Mouse (Mus musculus): ENCODE measurements around the gene Lhfpl4. TPM values are rescaled to one million over a fixed set of nuclear protein-coding genes. Genes with fewer than 3 reads are reported as not detected.

Gene Lhfpl4
- polyA plus RNA-seq, 1 experiment from 2014 or later = 1.0 TPM

Other genes with a start within 250 kb of the Lhfpl4 start
- gene Srgap3, start 248.1 kb downstream of the Lhfpl4 start, polyA plus RNA-seq (2014; fragmentation: Nextera tagmentation; extraction: Ambion mirVana) = 2.3 and 3.5 TPM in 2 replicates
- gene Thumpd3, start 149.2 kb downstream of the Lhfpl4 start, polyA plus RNA-seq (2014; fragmentation: Nextera tagmentation; extraction: Ambion mirVana) = 70.5 and 72.5 TPM in 2 replicates
- gene Setd5, start 118.0 kb downstream of the Lhfpl4 start, polyA plus RNA-seq (2014; fragmentation: Nextera tagmentation; extraction: Ambion mirVana) = 56.8 and 58.6 TPM in 2 replicates
- 29.9 and 30.7 TPM in 2 replicates for gene Mtmr14, start 42.5 kb upstream of the Lhfpl4 start, polyA plus RNA-seq (2014; fragmentation: Nextera tagmentation; extraction: Ambion mirVana)
- 0.07 TPM in 1 of 2 replicates, not detected in the other for gene Cpne9, start 86.9 kb upstream of the Lhfpl4 start, polyA plus RNA-seq (2014; fragmentation: Nextera tagmentation; extraction: Ambion mirVana)
- gene Brpf1, start 111.8 kb upstream of the Lhfpl4 start, polyA plus RNA-seq (2014; fragmentation: Nextera tagmentation; extraction: Ambion mirVana) = 22.0 and 23.3 TPM in 2 replicates
- gene Ogg1, start 131.6 kb upstream of the Lhfpl4 start, polyA plus RNA-seq (2014; fragmentation: Nextera tagmentation; extraction: Ambion mirVana) = 12.7 and 15.1 TPM in 2 replicates
- 48.5 and 49.1 TPM in 2 replicates for gene Camk1, start 148.6 kb upstream of the Lhfpl4 start, polyA plus RNA-seq (2014; fragmentation: Nextera tagmentation; extraction: Ambion mirVana)
- gene Tada3, start 182.5 kb upstream of the Lhfpl4 start, polyA plus RNA-seq (2014; fragmentation: Nextera tagmentation; extraction: Ambion mirVana) = 43.8 and 49.7 TPM in 2 replicates
- gene Arpc4, start 182.7 kb upstream of the Lhfpl4 start, polyA plus RNA-seq (2014; fragmentation: Nextera tagmentation; extraction: Ambion mirVana) = 239 and 241 TPM in 2 replicates
- gene Ttll3, start 193.9 kb upstream of the Lhfpl4 start, polyA plus RNA-seq (2014; fragmentation: Nextera tagmentation; extraction: Ambion mirVana) = 1.6 and 2.4 TPM in 2 replicates
- gene Rpusd3, start 224.0 kb upstream of the Lhfpl4 start, polyA plus RNA-seq (2014; fragmentation: Nextera tagmentation; extraction: Ambion mirVana) = 27.4 and 32.1 TPM in 2 replicates
- 0.26 TPM in 1 of 2 replicates, not detected in the other for gene Cidec, start 240.4 kb upstream of the Lhfpl4 start, polyA plus RNA-seq (2014; fragmentation: Nextera tagmentation; extraction: Ambion mirVana)
- 72.1 and 72.7 TPM in 2 replicates for gene Jagn1, start 247.2 kb upstream of the Lhfpl4 start, polyA plus RNA-seq (2014; fragmentation: Nextera tagmentation; extraction: Ambion mirVana)